Mouse (Mus musculus) heart, embryonic 10.5 days (tissue): ENCODE measurements around the gene Gm11213. TPM values are rescaled to one million over a fixed set of nuclear protein-coding genes. Genes with fewer than 3 reads are reported as not detected.

Experiments used
- DNase-seq: peaks from one replicate; pipeline ENCODE4 v3.0.0-alpha.2; 2017; ENCODE audit warnings: low spot score
- H3K27ac ChIP-seq: fragments of 300-500 bp; sonication (generic); 2 replicates; pipeline ENCODE4 v1.5.1; 2016; ENCODE audit warnings: mild to moderate bottlenecking
- H3K27me3 ChIP-seq: fragments of 300-500 bp; sonication (generic); 2 replicates; pipeline ENCODE4 v1.6.1; 2016; ENCODE audit warnings: mild to moderate bottlenecking; ENCODE audit not compliant: poor library complexity, insufficient read depth, severe bottlenecking
- H3K36me3 ChIP-seq: fragments of 300-500 bp; sonication (generic); 2 replicates; pipeline ENCODE4 v1.6.1; 2016; ENCODE audit warnings: mild to moderate bottlenecking, moderate library complexity
- H3K4me1 ChIP-seq: fragments of 300-500 bp; sonication (generic); 2 replicates; pipeline ENCODE4 v1.6.1; 2016; ENCODE audit warnings: mild to moderate bottlenecking
- H3K4me3 ChIP-seq: fragments of 300-500 bp; sonication (generic); 2 replicates; pipeline ENCODE4 v1.5.1; 2016; ENCODE audit warnings: mild to moderate bottlenecking, moderate library complexity
- H3K9me3 ChIP-seq: fragments of 300-500 bp; sonication (generic); 2 replicates; pipeline ENCODE4 v1.6.1; 2016; ENCODE audit warnings: mild to moderate bottlenecking, moderate library complexity
- WGBS: fragments of 180-500 bp; shearing (Covaris S2); methylation state at CpG from one replicate; pipeline ENCODE4 v1.1.7; 2016; 5-methylcytosine and 5-hydroxymethylcytosine counted together
- polyA plus RNA-seq: library from polyadenylated mRNA; unstranded; fragments of >200 nt; fragmentation: Nextera tagmentation; extraction: Ambion mirVana; gene quantifications from 2 replicates; pipeline ENCODE4 v1.2.1, GENCODE M21; 2016

The Gm11213 gene
- polyA plus RNA-seq, 1 experiment from 2014 or later: not detected

GRCm38 (mm10) chr4:63554616-63555015 is 50.4 kb downstream of the Gm11213 start:
- WGBS: 74% methylated on average over 3 of the region's 3 CpGs
- no peak for DNase-seq
- Histone ChIP-seq H3K4me1 (peaks cover 34% of the 10 kb centered on the region), H3K9me3 (no peaks in the 10 kb centered on the region), H3K27me3 (no peaks in the 10 kb centered on the region), H3K4me3 (no peak overlapping the region), H3K27ac (no peak overlapping the region), H3K36me3 (peaks cover 31% of the 10 kb centered on the region)

GRCm38 (mm10) chr4:63553789-63554576 is 51.1 kb downstream of the Gm11213 start:
- H3K27ac ChIP-seq: no peak overlapping the region
- no peaks in the 10 kb centered on the region for H3K9me3 ChIP-seq
- H3K36me3 ChIP-seq: peaks cover 37% of the 10 kb centered on the region
- WGBS: 83% methylated on average over 4 of the region's 4 CpGs
- DNase-seq: no peak
- no peaks in the 10 kb centered on the region for H3K27me3 ChIP-seq
- peaks cover 28% of the 10 kb centered on the region for H3K4me1 ChIP-seq
- no peak overlapping the region for H3K4me3 ChIP-seq

- H3K4me3 ChIP-seq: no peak overlapping the region
- peaks cover 48% of the 10 kb centered on the region for H3K36me3 ChIP-seq
- WGBS: 82% methylated on average over 1 of the region's 1 CpGs
- no peaks in the 10 kb centered on the region for H3K27me3 ChIP-seq
- H3K4me1 ChIP-seq: peaks cover 16% of the 10 kb centered on the region
- no peak overlapping the region for H3K27ac ChIP-seq
- DNase-seq: no peak
- H3K9me3 ChIP-seq: no peaks in the 10 kb centered on the region
These were observed 52.2 kb downstream of the Gm11213 start for GRCm38 (mm10) chr4:63552865-63553264.

- no peak for DNase-seq
- WGBS: 88% methylated on average over 3 of the region's 3 CpGs
- Histone ChIP-seq H3K27me3 (no peaks in the 10 kb centered on the region), H3K27ac (no peak overlapping the region), H3K4me1 (peaks cover 16% of the 10 kb centered on the region), H3K9me3 (no peaks in the 10 kb centered on the region), H3K36me3 (peaks cover 49% of the 10 kb centered on the region), H3K4me3 (no peak overlapping the region)
These were observed 54.2 kb downstream of the Gm11213 start for GRCm38 (mm10) chr4:63550908-63551307.

DNA sequence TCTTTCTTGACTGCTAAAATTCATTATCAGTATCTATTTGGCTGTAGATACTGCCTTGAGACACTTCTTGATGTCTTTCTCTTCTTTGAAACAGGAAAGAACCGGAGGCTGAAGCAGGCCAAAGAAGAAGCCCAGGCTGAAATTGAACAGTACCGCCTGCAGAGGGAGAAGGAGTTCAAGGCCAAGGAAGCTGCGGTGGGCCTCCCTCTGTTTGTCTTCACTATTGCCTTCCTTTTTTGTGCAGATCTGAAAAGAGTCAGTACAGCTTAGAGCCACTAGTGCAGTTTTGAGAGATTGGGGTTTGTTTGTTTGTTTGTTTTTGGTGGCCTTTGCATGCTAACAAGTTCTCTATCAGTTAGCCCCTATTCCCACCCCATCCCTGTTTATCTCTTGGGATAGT is 56.6 kb downstream of the Gm11213 start:
- Histone ChIP-seq H3K27me3 (no peaks in the 10 kb centered on the region), H3K27ac (no peak overlapping the region), H3K4me1 (peaks cover 29% of the 10 kb centered on the region), H3K4me3 (no peak overlapping the region), H3K9me3 (no peaks in the 10 kb centered on the region), H3K36me3 (peaks cover 48% of the 10 kb centered on the region)
- DNase-seq: no peak
- WGBS: 86% methylated on average over 3 of the region's 3 CpGs

- H3K27me3 ChIP-seq: no peaks in the 10 kb centered on the region
- H3K36me3 ChIP-seq: peaks cover 43% of the 10 kb centered on the region
- no peak overlapping the region for H3K27ac ChIP-seq
- 79% methylated on average over 1 of the region's 1 CpGs for WGBS
- no peak for DNase-seq
- H3K9me3 ChIP-seq: no peaks in the 10 kb centered on the region
- no peak overlapping the region for H3K4me3 ChIP-seq
- H3K4me1 ChIP-seq: peaks cover 30% of the 10 kb centered on the region
These were observed 57.3 kb downstream of the Gm11213 start for GRCm38 (mm10) chr4:63547799-63548198.

Other genes with a start within 250 kb of the Gm11213 start
- gene Orm3, start 249.1 kb downstream of the Gm11213 start, polyA plus RNA-seq: not detected in 2 replicates
- not detected in 2 replicates for gene Orm2, start 242.8 kb downstream of the Gm11213 start, polyA plus RNA-seq
- gene Akna, start 201.9 kb downstream of the Gm11213 start, polyA plus RNA-seq: 4.6 and 9.0 TPM in 2 replicates
- gene Whrn, start 109.3 kb downstream of the Gm11213 start, polyA plus RNA-seq: 4.0 and 5.3 TPM in 2 replicates
- 190 and 227 TPM in 2 replicates for gene Atp6v1g1, start 60.5 kb downstream of the Gm11213 start, polyA plus RNA-seq
- 7.9 and 9.3 TPM in 2 replicates for gene Tmem268, start 46.5 kb downstream of the Gm11213 start, polyA plus RNA-seq
- not detected in 2 replicates for gene Tex48, start 17.2 kb upstream of the Gm11213 start, polyA plus RNA-seq
- gene Gm11214, start 58.1 kb upstream of the Gm11213 start, polyA plus RNA-seq: not detected in 2 replicates
- 0.14 and 0.19 TPM in 2 replicates for gene Tnfsf15, start 139.9 kb upstream of the Gm11213 start, polyA plus RNA-seq